Mouse (Mus musculus) right cerebral cortex, adult 2 months (tissue): ENCODE measurements around the gene Fads3.

Experiments used
- DNase-seq, 2 experiments: peaks; one replicate each; pipeline ENCODE4 v3.0.0; 2021 to 2022; ENCODE audit warnings: low spot score in 2 of 2

Gene Fads3

DNA sequence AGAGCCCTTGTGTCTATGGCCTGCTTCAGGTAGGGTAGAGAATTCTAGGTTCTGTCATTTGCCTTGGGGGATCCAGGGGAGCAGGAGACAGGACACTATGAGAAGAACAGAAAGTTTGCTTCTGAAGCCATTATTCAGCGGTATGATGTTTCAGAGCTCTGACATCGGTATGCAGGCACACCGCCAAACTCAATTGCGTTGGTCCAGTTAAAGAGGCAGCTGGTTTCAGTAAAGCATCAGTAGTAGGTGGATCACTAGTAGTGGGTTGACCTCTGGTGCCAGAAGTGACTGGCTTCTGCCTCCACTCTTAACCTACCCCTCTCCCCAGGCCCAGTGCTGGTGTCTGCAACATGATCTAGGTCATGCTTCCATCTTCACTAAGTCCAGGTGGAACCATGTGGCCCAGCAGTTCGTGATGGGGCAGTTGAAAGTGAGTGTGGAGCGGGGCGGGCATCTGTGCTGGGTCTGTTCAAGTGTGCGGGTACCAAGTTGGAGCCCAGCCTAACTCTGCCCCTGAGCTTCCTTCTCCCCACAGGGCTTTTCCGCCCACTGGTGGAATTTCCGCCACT, 12.4 kb downstream of the Fads3 start:
- DNase-seq = no peak

DNA sequence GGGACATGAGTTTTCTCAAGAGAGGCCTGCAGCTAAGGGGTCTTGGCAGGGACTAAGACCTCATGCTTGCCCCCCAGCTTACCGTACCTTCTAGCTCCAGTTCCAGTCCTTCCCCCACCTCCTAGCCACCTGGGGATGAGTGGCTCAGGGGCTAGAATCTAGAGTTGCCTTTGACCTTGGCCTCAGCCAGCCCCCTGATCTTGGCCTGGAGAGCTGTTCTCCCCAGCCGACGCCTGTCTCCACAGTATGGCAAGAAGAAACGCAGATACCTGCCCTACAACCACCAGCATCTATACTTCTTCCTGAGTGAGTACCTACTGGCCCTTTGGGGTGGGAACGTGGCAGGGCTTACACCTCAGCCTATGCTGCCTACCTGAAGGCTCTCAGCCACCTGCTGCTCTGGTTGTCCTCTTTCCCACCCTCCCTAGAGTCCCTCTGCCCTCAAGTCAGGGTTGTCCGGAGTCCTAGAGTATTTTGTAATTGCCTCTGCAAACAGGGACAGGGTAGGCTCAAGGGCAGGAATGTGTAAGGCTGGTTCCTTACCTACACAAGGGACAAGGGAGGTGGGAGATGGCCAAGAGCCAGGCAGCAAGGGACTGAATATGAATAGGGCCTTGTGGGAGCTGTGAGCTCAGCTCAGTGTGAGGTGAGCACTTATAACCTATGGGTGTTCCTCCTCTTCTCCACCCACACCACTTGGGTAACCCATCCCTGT, 13.1 kb downstream of the Fads3 start:
- no peak for DNase-seq

DNA sequence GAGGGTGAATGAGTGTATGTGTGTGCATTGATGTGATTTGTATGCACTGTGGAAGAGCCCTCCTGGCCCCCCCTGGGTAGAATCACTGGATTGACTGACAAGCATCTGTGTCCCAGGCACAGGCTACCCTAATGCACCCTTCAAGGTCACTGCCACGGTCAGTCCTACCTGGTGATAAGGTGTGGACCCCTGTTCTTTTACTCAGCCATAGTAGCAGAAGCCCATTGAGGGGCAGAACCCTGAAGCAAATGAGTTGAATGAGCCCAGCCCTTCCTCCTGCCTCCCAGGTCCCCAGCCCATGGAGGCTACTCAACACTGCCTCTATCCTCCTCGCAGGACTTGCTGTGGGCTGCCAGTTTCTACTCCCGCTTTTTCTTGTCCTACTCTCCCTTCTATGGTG, 13.9 kb downstream of the Fads3 start:
- no peak for DNase-seq

DNA sequence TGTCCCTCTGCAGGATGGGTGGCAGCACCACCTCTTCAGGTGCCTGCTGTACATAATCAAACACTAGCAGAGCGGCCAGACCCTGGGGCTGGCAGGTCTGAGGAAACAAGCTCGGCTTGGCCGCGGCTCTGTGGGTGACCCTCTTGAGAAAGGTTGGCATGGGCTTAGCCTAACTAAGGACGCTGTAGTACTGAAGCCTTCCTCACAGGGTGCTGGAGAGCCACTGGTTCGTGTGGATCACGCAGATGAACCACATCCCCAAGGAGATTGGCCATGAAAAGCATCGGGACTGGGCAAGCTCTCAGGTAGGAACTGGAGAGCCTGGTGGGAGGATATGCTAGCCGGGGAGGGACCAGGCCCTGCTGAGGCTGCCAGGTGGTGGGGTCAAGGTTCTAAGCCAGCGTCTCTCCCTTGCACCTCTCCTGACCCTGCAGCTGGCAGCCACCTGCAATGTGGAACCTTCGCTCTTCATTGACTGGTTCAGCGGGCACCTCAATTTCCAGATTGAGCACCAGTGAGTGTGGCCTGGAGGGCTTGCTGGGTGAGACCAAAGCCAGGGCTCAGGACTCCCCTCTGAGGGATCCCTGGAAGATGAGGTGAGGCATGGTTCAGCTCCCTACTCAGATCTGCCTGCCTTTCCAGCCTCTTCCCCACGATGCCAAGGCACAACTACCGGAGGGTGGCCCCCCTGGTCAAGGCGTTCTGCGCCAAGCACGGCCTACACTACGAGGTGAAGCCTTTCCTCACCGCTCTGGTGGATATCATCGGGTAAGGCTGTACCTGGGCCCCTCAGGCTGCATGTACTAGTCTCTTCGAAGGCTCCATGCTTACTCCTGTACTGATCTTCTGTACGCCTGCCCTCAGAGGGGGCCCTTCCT, 14.7 kb downstream of the Fads3 start:
- DNase-seq = no peak

DNA sequence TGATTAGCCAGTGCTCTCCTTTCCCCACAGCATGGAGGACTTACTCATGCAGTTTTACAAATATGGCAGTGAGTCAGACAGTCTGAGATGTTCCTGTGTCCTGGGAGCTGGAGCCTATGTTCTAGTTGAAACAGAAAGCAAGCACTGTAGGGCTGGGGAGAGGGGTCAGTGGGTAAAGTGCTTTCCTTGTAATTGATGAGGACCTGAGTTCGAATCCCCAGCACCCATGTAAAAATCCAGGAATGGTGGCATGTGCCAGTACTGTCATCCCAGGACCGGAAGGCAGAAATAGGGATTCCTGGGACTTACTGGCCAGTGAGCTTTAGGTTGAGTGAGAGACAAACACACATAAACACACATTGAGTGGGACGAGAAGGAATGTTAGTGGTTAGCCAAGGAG, 15.3 kb downstream of the Fads3 start:
- no peak for DNase-seq

DNA sequence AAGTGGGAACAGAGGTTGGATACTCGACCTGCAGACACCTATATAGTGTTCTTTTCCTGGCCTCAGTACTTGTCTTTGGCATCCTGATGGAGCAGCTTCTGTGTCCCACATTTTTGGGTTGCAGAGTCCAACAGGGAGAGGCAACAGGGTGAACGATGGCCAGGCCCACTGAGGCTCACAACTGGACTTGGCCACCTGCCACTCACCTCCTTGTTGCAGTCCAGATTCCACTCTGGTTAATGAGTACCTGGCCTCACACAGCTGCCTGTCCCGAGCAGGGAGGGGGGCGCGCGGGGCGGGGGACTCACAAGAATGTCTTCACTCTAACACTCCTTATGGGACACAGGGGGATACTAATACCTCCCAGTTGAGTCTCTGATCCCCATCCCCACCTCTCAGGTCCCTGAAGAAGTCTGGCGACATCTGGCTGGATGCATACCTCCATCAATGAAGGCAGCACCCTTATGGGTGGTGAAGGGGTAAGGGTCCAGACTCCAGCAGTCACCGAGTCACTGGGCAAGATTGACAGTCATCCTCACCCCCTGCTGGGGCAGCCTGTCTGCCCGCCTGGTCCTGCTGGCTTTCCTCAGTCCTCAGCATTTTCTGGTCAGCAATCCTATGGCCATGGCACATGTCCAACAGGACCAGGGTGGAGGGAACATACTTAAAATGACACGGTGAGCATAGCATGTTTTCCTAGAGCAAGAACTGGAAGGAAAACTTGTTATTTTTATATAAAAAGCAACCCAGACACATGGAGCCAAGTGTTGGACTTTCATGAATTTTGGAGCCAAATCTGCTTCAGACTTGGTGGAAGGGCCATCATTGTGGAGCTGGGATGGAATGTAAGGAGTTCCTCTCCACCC, 16.4 kb downstream of the Fads3 start:
- DNase-seq = no peak

DNA sequence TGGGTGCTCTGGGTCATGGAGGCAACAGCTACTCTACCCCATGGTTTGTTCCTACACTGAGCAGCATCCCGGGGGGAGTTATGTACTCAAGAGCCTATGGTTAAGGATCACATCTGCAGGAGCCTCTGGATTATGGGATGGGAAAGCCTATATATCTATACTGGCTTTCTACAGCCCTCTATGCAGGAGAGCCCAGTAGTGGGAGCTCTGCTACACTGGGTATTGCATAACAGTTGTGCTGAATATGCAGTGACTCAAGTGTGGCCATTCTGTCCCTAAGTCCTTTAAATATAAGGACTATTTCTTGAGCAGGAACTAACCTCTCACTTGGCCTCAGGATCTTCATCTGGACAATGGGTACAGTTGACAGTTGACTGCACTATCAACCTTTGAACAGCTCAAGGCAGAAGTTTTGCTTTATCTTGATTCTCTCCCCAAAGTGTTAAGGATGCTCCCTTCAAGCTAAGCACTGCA, 17.0 kb downstream of the Fads3 start:
- no peak for DNase-seq

DNA sequence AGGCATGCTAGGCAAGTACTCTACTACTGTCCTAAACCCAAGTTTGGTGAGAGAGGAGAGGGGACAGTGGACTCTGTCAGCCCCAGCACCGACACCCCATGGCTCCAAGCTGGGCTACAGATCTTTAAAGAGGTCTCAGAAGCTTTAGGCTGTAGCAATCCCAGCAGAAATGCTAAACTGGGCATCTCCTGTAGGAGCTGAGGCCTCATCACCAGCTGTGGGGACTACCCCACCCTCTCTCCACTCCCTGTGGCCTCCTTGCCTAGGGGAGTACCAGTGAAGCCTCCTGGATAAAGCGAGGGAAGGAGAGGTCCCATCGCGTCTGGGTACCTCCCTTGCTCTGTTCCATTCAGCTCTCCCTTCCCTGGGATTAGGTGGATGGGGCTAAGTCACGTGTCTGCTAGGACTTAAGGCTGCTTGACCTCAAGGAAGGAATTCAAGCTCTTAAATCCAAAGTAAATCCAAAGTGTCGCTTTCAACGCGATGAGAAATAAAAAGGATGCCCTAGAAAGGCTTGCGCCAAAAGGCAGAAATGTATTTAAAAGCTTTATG, 17.6 kb downstream of the Fads3 start:
- DNase-seq = no peak

DNA sequence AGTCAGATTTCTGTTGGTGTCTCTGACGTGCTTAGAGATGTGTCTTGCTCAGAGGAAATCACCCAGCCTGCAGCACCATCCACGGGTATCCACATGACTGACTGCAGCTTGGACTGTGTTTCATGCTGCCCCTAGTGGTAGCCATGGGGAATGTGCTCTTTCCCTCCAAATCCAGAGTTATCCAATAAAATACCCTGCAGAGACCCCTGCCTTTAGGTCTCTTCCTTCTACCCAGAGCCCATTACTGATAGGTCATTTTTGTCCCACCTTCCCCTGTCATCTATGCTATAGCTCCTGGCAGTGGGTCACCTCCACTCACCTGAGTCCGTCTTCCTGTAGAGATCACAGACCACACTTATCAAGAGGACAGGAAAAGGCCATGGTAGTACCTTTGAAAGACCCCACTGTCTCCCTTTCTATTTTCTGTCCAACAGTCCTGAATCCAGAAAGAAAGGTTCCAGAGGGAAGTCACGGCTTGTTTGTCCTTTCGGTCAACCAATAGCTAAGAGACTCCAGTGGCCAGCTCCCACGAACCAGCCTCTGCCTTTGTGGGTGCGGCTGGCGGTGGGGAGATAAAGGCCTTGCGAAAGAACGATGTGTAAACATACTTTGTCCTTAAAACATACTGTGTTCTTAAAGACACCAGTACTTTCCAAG, 18.7 kb downstream of the Fads3 start:
- peak; percentile 44 to 62 for DNase-seq

DNA sequence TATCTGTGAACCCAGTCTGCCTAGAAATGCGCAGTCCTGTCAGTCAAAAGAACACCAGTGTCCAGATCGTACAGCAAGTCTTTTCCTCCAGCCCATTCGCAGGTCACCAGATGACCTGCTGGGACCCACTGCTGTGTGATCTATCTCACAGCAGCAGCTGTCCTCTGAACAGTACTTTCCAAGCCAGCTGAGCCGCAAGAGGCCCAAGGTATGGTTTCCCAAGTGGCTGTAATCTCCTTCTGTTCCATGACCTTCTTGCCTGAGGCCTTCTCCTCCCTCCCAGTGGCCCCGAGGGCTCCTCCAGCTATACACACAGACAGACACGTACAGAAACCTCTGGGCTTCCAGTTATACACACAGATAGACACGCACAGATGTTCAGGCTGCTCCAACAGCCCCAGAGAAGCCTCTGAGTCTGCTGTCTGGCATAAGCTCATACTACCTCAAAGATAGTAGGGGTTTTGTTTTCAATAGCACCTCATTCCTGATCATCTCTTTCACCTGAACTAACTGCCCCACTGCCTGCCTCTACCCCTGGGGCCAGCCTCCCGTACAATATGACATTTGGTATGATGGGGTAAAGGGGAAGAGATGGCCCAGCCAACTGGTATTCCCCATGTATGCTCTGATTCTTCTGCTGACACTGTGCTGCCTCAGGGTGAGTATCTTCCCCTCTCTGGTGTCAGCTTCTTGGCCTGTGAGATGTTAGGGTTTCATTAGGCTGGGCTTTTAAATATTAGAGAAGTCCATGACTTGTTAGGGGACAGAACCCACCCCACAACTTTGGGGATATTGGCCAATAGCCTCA, 19.6 kb downstream of the Fads3 start:
- DNase-seq = no peak

DNA sequence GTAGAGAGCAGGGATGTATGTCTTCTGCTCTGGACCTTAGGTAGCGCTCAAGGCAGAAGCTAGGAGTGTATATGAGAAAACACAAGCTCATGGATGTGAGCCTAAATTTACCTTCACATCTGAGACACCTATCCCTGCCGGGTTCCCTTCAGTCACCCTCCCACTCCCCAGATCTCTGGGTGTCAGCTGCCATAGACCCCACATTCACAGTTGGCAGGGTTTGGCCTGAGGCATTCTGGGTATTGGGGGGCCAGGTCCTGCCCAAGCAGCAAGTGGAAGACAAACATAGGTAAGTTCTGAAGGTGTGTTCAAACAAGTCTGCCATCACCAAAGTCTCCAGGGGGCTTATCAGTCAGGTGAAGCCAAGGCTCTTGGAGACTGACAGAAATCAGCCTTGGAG, 20.3 kb downstream of the Fads3 start:
- DNase-seq = no peak

DNA sequence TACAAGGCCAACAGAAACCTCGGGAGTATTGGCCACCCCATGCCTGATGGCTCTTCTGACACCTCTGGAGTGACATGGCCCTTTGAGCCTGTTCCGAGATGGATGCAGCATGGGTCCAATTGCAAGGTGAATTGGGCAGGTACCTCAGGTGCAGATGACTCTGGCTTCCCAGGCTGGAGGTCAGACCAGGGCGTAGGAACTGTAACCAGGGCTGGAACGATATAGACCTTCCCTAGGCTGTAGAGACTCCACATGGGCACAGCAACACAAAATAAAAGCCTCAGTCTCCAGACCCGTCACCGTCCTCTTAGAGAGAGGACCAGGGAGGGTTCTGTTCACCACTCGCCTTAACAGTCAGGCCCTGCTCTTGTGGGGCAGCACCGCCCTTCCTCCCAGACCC, 20.9 kb downstream of the Fads3 start:
- DNase-seq = no peak

DNA sequence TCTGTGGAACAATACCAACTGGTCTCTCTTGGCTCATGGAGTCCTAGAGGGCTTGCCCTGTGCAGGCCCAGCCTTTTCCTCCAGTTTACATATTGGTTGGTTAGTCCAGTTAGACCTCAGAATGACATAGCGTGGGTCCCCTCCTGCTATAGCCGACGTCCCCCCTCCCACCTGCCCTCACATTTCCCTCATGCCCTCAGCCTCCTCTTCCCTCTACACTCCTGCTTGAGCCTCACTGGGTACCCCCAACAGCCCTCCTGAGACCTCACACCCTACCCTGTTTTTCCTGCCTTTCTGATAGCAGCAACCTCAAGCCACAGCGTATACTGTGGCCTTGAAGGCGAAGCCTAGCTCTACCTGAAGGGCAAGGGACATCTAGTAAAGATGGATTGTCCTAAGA, 21.5 kb downstream of the Fads3 start:
- DNase-seq = no peak

DNA sequence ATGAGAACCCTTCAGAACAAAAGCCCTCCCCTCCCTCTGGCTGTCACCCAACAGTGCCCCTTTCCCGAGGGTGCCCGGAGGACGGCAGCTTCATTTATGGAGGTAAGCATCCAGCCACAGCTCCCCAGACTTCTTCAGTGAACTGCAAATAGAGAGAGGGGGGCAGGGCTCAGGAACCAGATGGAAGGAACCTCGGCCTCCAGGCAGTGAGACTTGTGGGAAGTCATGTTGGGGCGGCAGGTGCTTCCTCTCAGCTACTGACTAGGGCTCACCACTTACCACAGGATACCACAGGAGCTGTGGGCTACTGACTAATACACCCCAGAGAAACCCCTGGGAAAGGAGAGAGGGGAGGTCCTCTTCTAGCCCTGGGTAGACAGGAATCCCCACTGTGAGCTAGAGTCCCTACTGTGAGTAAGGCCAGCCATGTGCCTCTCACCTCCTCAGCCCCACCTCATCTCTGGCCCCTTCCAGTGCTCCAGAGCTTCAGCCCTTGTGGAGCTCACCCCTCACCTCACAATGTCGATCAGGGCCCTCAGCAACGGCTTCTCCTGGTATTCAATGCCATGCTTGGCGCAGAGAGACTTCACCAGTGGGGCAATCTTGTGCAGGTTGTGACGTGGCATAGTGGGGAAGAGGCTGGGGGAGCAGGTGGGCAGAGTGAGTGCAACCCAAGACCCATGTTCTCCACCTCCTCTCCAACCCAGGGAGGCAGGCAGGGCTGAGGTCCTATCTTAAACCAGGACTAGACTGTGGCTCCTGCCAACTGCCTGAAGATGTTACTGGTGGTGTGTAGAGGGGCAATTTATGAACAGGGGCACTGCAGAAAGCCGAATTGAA, 23.0 kb downstream of the Fads3 start:
- no peak for DNase-seq

DNA sequence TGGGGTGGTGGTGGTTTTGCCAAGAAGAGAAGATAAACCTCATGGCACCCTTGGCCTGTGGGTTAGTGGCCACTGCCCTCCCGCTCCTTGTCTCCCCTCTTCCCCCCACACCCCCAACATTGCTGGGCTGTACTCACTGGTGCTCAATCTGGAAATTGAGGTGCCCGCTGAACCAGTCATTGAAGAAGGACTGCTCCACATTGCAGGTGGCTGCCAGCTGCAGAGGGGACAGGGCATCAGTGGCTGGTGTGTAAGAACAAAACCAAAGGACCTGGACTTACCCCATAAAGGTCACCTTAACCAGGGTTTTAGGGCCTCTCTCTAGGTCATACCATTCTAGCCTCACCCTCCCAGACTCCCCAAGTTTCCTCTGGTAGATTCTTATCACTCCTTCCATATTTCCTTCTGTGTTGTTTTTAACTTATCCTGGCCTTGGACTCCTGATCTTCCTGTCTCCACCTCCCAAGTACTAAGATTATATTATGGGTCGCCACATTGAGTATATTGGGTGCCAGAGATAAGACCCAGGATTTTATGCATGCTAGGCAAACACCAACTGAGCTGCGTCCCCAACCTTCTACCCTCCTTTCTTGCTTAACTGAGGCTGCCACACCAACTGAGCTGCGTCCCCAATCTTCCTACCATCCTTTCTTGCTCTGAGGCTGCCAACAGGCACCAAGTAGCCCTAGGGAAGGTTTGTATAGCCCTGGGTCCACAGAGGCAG, 24.3 kb downstream of the Fads3 start:
- DNase-seq = no peak

DNA sequence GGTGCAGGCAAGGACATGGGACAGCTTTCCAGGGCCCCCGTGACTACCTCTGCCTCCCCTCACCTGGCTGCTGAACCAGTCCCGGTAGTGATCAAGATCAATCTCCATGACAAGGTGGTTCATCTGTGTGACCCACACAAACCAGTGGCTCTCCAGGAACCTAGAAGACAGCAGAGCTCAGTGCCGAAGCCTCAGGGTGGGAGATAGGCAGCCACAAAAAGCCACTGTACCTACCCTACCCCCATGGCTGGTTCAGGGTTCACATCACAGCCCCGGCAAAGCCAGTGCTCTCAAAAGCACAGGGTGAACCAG, 24.8 kb downstream of the Fads3 start:
- no peak for DNase-seq

DNA sequence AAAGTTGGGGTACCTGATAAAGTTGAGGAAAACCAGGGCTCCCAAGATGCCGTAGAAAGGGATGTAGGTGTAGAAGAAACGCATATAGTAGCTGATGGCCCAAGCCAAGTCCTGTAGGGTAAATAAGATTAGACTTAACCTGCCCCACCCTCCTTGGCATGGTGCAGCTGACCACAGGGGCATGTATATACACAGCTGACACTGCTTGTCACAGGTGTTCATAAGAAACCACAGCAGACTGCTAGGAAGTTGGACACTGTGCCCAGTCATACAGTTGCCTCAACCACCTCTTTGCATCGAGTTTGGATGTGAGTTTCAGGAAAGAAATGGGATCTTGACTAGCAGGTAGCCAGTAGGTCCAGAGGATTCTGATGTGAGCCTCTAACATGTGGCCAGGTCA, 25.1 kb downstream of the Fads3 start:
- no peak for DNase-seq

DNA sequence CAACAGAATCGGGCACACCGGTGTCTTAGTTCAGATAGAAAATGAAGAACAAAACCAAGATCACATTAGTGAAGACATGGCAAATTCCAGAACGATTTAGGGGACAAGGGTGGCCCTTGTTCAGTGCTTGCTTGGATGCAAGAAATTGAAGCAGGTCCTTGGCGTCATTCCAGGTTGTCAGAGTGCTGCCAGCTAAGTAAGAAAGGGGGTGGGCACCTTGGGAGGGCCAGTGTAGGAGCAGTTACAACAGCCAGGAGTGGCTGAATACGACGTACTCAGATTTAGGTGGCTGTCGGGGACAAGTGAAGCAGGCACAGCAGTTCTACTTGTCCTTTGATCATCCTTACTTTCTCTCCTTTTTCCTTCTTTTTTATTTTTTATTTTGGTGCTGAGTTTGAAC, 26.3 kb downstream of the Fads3 start:
- DNase-seq = no peak
